Mouse (Mus musculus): ENCODE measurements around the gene Lims1. TPM values are rescaled to one million over a fixed set of nuclear protein-coding genes. Genes with fewer than 3 reads are reported as not detected.

Lims1 gene
- total RNA-seq, 2 experiments from 2014 or later: 58.1 to 69.6 TPM

GRCm38 (mm10) chr10:58350600-58350999, 27.3 kb downstream of the Lims1 start:
- DNase-seq: no peak

DNA sequence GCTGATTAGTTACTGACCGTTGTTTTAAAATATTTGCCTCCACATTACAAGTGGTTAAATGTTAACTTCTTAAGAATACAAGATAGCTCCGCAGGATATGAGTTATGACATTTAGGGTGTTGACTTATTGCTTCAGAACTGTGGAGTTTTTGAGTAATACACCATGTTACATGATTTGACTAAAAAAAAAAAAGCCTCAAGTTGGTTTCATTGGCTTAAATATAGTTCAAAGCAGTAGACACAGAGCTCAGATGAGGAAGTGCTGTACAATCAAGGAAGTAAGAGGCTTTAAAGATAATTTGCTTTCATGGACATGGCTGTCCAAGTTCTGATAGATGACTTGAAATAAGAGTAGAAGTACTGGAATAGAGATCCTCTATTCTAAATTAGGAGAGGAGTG, 28.4 kb downstream of the Lims1 start:
- no peak for DNase-seq

DNA sequence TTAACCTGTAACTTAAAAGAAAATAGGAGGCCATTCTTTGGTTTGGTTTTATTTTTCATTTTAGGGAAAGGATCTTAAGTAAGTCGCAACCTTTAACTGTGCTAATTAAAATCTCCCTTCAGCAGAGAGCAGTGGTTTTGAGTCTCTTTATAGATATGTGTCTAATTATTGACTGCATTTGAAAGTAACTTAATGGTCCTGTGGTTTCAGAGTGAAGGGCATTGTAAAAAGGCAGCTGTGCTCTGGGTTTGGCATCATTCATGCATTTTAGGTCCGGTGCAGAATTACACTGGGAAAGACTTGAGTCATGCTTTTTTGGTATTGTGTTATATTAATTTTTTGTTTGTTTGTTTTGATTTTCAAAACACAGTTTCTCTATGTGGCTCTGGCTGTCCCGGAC, 29.1 kb downstream of the Lims1 start:
- no peak for DNase-seq

GRCm38 (mm10) chr10:58354561-58354960, 31.3 kb downstream of the Lims1 start:
- no peak for DNase-seq

- DNase-seq: no peak
These were observed 33.2 kb downstream of the Lims1 start for GRCm38 (mm10) chr10:58356460-58356859.

DNA sequence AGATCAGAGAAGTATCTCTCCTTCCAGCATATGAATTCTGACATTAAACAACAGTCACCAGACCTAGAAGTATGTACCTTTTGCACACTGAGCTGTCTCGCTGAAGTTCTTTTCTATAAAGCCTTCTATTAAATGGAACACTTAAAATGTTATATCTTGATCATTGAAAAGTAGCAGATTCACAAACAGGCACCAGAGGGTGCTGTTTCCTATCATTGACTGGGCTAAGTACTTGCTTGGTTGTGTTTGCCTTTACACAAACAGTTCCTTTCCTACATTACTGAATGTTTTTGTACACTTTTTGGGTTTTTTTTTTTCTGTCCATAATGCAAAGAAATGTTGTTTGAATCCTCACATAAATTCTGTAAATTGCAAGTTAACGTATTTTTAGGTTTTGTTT, 35.9 kb downstream of the Lims1 start:
- peak; percentile 56 for DNase-seq

DNA sequence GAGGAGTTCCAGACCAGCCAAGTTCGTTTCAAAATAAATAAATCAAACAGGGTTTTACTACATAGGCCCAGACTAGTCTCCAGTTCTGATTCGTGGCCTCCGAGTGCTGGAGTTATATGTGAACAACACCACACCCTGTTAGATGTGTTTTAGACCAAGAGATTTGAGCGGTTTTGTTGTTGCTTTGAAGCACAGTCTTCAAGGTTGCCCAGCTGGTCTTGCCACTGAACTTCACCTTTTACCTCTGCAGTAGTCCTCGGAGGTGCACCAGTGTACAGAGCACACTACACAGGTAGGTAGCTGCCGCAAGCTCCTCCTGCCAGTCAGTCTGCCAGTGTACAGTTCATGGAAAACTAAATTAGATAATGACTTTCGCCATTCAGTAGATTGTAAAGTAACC, 36.7 kb downstream of the Lims1 start:
- DNase-seq: no peak

DNA sequence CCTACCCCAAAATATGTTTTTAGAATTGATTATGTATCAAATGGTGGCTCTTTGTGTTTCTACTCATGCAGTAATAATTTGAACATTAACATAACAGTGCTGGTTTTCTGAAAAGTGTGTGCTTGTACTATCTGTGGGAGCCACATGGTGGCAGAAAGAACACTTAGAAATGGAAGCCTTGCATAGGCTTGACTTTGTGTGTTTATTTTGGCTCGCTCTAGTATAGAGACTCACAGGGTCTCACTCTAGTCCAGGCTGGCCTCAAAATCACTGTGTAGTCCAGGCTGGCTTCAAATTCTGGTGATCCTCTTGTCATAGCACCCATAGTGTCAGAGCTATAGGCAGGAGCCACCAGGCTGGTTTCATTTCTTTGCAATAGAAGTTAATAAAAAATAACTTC, 39.5 kb downstream of the Lims1 start:
- no peak for DNase-seq

DNA sequence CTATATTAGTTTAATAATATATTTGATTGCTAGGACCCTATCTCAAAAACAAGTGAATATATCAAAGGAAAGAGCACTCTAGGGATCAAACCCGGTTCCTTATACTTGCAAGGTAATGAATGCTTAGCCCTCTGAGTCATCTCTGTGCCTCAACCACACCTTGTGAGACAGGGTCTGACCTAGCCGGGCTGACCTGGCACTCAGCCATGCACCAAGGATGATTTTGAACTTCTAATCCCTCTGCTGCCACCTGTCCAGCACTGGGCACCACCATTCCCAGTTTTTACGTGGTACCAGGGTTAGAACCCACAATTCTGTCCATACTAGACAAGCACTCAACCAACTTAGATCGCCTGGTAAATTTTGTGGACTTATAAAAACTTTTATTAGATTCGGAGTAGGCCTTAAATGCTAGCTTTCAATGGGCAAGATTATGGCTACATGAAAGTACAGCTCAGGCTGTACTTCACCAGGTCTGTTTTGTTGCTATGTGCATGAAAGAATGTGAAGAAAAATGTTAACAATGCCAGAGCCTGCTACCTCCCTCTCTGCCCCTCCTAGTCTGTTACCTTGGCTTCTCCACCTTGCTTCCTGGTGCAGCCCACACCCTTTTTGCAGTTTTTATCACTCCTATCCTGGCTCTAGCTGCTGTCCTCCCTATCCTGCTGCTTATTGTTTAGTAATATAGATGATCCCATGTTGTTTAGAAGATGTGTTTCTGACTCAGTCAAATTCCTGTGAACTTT, 41.7 kb downstream of the Lims1 start:
- DNase-seq: no peak

GRCm38 (mm10) chr10:58368791-58369706, 45.8 kb downstream of the Lims1 start:
- DNase-seq: no peak

GRCm38 (mm10) chr10:58369707-58370093, 46.4 kb downstream of the Lims1 start:
- no peak for DNase-seq

DNA sequence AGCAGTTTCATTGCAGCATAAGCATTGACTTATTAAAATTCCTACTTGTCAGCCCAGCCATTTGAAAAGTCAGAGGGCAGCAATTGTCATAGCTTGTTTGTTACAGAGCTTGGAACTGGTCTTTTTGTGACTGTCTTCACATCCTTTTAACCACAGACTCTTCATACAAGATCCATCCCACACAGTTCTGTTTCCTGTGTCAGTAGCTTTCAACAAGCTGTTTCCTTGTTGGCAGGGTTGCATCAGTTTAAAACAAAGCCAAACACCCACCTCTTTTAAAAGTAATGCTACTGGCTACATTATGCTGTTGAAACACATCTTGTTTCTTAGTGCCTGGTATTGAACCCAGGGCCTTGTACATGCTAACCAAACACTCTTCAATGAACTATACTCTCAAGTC, 46.9 kb downstream of the Lims1 start:
- DNase-seq: no peak

DNA sequence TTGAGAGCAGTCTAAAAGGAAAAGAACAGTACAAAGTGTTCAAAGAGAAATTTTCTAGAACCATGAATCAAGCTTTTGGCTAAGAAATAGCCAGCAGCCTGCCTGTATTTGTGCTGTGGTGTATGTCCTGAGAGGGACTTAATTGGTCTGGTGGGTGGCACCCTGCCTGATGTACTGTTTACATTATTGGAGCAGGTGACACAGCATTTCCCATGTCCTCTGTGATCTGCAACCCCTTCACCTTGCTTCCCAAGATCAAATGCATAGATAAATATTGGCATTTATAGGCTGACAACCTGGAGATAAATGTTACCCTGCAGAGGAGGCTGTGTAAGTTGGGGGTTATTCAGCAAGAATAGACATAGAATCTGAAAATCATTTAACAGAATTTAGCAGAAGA, 47.3 kb downstream of the Lims1 start:
- DNase-seq: no peak

DNA sequence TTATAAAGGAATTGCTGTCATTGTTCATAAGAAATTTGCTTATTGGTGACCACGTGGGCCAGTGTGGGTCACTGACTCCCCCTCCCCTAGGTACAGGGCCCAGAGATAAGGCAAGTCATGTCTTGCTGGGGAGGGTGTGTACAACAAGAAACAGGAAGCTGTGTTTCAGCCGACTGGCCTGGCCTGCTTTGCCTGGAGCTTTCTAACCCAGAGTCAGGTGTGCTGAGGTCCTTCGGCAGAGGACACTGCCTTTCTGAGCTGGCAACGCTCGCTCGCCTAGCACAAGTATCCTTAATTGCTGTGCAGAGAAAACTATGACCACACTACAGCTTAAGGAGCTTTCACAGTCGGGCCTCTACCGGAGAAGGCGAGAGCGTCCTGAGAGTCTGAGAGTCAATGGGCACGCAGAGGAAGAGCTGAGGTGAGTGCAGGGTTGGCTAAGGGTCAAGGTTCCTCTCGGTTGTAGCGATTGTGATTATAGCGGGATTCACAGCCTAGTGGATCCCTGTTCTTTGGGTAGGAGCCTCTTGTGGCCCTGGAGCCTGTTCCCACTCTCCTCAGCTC, 48.1 kb downstream of the Lims1 start:
- DNase-seq: no peak

DNA sequence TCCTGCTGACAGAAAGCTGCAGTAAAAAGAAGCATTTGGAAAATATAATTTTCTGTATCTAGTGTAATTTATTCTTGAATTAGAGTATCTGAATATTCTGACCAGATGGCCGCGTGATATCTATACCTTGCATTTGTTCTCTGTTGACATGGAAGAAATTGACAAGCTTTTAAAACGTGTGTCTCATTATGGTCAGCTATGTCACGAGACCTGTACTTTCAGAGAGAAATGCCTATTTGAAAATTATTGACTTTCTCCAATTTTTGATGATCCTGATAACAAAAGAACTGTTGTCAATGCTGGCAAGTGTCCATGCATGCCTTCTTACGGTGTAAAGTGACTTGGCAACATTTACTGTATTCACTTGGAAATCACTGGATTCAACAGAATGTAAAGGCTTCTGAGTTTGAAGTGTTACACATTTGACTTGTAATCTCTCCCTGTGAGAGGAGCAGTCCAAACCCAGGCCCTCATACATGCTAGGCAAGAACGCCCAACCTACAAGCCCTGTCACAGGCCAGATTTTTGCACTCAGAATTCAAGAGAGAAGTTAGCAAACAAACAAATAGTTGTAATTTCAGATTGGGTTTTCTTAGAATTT, 49.3 kb downstream of the Lims1 start:
- no peak for DNase-seq

DNA sequence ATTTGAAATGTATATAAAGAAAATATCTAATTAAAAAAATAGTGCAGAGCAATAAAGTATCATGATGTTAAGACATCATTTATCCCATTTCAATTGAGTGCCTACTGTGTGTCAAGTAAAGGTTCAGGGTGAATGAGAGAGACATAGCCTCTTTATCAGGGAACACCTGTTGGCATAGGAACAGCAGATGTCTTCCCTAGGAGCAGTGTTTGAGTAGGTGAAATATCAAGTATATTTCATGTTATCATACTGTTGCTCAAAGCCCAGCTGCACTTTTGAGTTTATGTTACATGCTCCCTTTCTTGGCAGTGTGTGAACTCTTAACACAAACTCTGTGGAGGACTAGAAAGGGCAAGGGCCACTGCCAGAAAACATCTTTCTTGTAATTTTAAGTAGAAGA, 50.6 kb downstream of the Lims1 start:
- no peak for DNase-seq

DNA sequence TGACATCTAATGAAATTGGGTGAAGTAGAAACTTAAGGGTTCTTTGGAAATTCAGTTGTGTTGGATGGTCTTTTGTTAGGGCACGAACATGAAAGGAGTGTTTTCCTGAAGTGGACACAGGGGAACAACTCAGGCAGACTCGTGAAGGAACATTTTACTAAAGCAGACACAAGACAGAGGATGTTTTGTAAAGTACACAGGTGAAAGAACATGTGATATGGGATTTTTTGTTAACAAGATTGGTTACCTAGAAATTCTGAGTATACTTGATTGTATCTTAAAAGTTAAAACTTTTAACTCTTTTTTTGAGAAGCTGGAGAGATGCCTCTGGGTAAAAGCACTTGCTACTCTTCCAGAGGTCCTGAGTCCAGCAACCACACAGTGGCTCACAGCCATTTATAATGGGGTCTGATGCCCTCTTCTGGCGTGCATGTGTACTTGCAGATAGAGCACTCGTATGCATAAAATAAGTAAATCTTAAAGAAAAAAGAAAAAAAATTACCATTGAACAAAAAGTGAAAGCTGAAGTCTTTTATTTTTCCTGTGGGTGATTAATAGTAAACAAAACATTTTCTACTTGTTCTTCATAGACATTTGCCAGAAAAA, 54.4 kb downstream of the Lims1 start:
- DNase-seq: peak; percentile 60

DNA sequence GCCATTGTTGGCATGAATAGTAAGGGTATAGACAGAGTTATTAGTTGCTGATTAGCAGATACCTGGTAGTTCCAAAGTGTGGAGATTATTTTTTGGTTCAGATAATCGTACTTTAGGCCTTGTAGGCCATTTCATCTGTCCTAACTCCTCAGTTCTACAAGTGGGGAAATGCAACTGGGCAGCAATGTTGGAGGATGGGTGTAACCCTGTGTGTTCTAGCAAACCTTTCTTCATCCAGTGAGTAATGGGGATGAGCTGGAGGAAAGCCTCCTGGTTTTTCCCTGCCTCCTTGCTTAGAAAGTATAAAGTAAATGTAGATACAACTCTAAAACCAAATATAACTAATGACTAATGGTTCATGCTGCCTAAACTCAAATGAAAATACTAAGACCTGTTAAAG, 55.1 kb downstream of the Lims1 start:
- DNase-seq: no peak

- no peak for DNase-seq
These were observed 56.4 kb downstream of the Lims1 start for GRCm38 (mm10) chr10:58379699-58380098.

- no peak for DNase-seq
These were observed 58.6 kb downstream of the Lims1 start for GRCm38 (mm10) chr10:58381904-58382303.

- no peak for DNase-seq
These were observed 59.4 kb downstream of the Lims1 start for GRCm38 (mm10) chr10:58382621-58383101.

GRCm38 (mm10) chr10:58383282-58383681, 60.0 kb downstream of the Lims1 start:
- peak; percentile 26 for DNase-seq

Measured in adrenal gland, postnatal 10 days (tissue).